Mouse (Mus musculus) B cell, adult 2 months (primary cell): ENCODE results near the gene Wdr46.
"Not testable (repeated sequence)": the region's sequence is repeated elsewhere in the genome, so short reads cannot be mapped to it uniquely, and the experiment has no call there.

Experiments used
- DNase-seq, 2 experiments: peaks; one replicate each; pipeline ENCODE4 v3.0.0; 2022

The Wdr46 gene

DNA sequence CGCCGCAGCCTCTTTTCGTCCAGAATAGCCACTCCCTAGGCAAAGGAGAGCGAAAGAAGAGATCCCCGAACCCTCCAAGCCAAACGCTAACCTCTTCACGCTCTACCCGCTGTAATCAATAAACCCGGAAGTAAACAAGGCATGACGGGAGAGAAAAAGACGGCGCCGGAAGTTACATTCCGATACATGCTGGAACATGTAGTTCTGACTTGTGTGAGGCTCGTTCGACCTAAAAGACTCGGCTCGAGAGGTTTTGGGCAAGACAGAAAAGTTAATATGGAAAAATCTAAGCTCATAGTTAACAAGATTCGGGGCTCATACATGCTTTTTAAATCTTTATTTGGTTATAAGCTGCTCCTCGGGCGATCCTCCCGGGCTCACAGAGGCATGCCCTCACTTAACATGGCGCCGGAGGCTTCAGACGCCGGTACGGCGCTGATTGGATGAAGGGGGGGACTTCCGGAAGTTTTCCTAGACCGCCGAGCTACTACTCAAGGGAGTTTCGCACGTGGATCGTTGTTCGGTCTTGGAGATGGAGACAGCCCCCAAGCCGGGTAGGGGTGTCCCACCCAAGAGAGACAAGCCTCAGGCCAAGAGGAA is at the start of gene Wdr46, which contains the start of gene Pfdn6:
Wdr46 (plus strand) TSS at position 455 of the 600 bp plus-strand sequence.
Pfdn6 (minus strand) TSS at position 138 of the 600 bp plus-strand sequence.
- peak; percentile 85 for DNase-seq

DNA sequence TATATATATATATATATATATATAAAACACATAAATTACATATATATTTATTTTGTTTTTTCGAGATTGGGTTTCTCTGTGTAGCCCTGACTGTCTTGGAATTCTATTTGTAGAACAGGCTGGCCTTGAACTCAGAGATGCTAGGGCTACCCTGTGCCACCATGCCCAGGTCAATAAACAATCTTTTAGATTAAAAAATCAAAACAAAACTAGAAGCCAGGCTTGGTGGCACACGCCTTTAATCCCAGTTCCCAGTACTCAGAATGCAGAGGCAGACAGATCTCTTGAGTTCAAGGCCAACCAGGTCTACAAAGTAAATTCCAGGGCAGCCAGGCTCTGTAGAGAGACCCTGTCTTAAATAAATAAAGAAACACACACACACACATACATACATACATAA is 49.1 kb upstream of the Wdr46 start:
- no peak for DNase-seq

DNA sequence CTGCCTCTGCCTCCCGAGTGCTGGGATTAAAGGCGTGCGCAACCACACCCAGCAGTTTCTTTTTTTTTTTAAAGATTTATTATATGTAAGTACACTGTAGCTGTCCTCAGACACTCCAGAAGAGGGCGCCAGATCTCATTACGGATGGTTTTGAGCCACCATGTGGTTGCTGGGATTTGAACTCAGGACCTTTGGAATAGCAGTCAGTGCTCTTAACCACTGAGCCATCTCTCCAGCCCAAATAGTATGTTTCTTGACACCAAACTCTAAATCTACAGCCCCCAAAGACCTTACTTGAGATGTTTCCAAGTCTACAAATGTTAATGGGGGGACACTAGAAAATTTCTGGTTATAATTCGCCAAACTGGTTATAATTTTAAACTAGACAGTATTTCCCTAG is 48.6 kb upstream of the Wdr46 start:
- DNase-seq = peak; percentile 33 to 42

DNA sequence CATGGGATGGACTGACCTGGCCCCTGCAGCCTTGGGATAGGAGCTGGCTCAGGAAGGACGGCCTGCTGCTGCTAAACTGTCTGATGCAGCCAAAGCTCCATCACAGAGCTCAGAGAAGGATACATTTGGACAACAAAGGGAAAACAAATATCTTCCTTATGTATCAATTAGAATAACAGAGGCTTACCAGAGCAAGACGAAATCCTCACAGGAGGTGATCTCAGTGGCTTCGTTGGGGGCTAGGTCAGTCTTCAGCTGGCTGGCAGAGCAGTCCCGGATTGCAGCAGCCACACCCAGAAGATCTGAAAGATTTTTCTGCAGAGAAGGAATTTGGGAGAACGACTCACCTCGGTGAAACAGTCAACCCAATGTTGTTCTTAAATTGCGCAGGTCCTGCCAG is 48.0 kb upstream of the Wdr46 start:
- no peak for DNase-seq

DNA sequence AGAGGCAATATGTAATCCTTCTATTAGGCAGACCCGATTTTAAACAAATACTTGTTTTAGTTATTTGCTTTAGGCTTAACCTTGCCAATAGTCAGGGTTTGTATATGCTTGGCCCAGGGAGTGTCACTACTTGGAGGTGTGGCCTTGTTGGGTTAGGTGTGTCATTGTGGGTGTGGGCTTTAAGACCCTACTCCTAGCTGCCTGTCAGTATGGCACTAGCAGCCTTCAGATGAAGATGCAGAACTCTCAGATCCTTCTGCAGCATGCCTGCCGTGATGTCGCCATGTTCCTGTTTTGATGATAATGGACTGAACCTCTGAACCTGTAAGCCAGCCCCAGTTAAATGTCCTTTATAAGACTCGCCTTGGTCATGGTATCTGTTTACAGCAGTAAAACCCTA is 47.4 kb upstream of the Wdr46 start:
- DNase-seq = not testable (repeated sequence)

DNA sequence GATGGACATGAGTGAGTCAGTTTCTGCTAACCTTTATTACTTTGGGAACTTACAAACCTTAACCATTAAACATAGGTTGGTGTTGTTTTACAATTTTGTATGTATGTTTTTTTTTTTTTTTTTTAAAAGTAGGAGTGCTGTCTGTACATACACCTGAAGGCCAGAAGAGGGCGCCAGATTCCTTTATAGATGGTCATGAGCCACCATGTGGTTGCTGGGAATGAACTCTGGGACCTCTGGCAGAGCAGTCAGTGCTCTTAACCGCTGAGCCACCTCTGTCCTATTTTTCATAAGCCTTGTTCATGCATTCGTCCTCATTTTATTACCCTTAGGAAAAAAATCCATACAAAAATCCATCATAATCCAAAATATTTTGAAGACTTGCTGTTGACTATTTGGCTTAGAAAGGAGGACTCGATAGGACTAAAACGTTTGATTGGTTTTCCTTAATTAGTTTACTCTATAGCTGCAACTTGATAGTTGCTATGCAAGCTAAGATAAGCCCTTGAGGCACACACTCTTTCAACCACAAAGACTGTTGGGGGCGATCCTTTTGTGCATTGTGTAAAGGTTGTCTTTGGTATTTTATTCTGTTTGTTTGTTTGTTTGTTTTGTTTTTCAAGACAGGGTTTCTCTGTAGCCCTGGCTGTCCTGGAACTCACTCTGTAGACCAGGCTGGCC is 43.2 kb upstream of the Wdr46 start:
- peak; percentile 65 to 66 for DNase-seq

DNA sequence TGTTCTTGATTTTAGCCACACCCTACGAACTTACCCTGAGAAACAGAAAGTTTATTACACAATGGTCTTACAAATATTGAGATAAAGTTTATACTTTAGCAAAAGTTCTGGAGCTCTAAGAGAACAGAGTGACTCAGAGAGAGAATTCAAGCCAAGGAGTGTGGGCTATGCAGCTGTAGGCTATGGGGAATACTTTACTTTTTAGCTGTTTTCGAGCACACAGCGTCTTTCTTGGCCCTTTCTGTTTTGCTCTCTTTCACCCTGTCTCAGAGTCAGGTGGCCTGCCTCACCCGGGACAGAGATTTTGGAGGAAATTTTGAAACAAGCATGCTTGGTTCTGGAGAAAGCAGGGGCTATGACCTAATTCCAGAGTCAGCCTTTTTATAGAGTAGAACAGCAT is 42.3 kb upstream of the Wdr46 start:
- not testable (repeated sequence) for DNase-seq

DNA sequence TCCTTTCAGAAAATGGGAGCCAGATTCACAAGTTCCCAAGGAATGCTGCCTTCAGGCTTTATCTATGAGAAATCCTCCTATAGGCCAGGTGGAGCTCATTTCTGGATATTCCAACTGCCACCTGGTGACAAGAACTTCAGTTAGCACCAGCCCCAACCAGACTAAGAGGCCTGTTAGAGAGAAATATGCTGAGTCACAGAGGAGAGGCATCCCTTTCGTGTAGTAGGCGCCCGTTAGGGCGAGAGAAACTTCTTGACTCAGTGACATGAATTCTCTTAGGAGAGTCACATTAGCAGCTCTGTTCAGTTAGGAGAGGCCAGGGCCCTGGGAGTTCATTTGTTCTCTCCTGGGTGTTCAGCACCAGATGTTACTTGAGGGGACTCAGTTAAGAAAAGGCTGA is 40.8 kb upstream of the Wdr46 start:
- DNase-seq = no peak

DNA sequence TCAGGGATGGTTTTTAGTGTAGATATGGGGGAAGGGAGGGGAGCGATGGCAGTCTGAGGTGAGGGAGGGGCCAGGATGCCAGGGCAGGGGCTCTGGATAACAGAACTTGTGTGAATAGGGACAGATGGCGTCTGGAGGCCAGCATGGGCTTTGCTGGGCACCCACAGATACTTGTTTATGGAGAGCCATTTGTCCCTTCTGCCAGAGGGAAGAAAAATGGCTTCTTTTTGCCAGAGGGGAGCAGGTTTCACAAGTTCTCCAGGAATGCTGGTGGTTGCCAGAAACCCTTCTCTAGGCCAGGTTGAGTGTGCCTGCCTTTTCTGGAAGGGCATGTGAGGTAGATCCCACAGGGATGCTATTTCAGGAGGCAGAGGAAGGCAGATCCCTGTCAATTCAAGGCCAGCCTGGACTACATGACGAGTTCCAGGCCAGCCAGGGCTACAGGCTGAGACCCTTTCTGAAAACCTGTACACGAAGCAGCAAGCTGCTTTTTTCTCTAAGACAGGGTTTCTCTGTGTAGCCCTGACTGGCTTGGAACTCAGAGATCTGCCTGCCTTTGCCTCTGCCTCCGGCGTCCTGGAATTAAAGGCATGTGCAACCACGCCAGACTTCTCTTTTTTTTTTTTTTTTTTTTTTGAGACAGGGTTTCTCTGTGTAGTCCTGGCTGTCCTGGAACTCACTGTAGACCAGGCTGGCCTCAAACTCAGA is 40.0 kb upstream of the Wdr46 start:
- no peak for DNase-seq

DNA sequence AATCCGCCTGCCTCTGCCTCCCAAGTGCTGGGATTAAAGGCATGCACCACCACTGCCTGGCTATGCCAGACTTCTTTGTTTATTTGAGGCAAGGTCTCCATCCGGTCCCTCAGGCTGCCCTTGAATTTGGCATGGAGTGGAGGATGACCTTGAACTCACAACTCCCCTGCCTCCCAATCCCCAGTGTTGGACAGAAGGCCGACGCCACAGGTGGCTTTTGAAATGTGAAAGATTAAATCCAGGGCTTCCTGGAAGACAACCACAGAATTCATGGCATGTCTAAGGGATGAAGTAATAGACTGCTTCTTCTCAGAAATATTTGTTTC is 39.5 kb upstream of the Wdr46 start:
- no peak for DNase-seq

DNA sequence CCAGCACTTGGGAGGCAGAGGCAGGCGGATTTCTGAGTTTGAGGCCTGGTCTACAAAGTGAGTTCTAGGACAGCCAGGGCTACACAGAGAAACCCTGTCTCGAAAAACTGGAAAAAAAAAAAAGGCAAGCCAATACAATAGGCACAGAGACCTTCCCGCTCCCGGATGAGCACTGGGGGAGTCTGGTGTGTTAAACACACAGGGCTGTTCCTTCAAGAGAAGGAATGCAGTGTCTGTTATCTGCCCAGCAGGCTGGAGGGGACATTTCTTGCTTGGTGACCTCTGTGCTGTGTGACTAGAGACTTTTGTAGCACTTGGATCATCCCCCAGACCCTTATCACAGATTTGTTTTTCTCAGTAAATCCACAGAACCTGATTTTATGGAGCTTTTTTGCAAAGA is 38.8 kb upstream of the Wdr46 start:
- DNase-seq = no peak

DNA sequence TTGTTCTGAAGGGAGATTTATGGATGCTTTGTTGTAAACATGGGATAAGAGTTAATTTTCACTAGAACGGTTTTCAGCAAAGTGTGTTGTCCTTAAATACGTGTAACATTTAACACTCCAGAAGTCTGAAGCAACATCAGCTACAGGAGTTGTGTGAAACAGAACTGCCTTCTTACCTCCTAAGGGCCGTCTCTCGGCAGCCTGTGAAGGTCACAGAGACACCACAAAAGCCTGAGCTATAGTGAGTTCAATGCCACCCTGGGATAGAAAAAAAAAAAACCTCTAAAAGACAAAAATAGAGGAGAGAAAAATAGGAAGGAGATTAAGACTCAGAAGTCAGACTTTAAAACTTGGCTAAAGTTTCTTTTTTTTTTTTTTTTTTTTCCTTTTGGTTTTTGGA is 38.4 kb upstream of the Wdr46 start:
- no peak for DNase-seq

DNA sequence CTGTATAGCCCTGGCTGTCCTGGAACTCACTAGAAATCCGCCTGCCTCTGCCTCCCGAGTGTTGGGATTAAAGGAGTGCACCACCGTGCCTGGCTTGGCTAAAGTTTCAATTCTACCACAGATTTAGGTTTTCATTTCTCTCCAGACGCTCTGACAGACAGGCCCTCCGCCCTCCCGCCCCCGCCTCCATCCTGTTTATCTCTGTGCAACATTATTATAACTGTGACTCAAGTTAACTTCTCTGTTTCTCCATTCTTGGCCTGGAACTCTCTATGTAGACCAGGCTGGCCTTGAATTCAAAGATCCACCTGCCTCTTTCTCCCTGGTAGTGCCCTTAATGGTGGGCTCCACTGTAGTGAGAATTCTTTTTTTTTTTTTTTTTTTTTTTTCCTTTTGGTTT is 38.0 kb upstream of the Wdr46 start:
- no peak for DNase-seq

DNA sequence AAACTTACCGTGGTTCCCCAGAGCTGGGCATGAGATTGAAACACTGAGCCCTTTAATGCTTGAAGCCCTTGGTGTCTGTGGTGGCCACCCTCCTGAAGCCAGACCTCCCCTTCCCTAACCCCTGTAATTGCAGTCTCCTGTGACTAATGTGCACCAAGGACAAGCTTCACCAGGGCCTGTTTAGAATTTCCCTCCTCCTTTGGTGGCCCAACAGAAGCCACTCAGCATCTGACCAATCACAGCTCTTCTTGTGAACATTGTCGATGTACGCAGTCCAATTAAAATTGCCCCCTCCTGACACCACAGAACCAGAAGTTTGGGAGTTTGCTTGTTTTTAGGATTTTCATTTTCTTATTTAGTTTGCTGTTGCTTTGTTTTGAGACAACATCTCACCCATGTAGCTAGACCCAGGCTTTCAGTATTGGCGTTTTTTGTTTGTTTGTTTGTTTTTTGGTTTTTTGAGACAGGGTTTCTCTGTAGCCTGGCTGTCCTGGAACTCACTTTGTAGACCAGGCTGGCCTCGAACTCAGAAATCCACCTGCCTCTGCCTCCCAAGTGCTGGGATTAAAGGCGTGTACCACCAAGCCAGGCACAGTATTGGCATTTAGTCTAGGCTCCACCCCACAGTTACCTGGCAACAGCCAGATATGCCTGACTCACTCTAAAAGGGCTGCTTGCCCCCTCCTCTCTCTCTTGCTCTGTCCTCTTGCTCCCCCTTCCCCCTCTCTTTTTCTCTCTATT is 36.4 kb upstream of the Wdr46 start:
- DNase-seq = not testable (repeated sequence)

DNA sequence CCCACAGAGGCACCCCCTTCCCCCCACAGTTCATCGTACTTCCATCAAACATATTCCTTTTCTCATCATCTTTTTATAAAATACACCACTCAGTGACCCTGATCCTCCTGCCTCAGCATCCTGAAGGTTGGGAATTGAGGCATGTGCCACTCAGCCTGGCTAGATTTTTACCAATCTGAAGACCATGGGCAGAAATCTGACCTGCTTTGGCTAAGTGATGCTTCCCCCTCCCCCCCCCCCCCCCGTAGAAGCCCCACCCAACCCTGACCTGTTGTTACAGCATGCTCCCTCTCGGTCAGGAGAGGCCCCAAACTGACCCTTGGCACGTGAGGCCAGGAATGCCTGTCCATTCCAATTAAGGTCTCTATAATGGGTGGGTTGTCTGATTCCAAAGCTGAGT is 35.6 kb upstream of the Wdr46 start, which contains the start of gene Platr17:
Platr17 (plus strand) TSS at position 301 of the 400 bp plus-strand sequence.
- not testable (repeated sequence) for DNase-seq

DNA sequence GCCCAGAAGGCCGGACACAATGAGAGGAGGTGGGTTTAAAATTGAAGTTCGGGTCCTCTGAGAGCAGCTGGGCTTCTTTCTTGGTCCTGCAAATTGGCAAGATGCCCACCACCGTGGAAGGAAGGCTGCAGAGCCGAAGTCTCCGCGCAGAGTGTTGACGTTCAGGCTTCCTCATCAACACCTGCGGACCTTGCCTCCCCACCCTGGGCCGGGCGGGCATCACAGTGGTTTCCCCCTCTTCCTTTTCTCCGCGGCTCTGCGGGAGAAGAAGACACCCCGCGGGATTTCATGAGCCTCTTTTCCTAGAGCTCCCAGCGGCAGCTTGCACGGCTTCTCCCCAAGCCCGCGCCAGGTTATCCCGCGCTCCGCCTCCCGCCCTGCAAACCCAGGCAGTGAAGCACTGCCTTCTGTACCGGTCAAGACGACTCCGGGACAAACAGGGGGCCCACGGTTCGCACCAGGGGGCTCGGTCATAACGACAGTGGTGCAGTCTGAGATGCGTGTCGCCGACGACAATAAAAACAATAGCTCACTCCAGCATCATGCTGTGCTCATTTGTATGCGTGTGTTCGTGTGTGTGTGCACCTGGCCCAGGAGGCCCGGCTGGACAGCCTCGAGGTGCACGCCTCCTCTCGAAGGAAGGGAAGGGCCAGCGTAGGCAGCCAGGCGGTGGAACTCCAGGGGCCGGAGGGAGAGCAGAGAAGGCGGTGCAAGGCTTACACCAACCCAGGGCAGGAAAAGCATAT is 32.0 kb upstream of the Wdr46 start:
- DNase-seq = peak; percentile 45 to 52

DNA sequence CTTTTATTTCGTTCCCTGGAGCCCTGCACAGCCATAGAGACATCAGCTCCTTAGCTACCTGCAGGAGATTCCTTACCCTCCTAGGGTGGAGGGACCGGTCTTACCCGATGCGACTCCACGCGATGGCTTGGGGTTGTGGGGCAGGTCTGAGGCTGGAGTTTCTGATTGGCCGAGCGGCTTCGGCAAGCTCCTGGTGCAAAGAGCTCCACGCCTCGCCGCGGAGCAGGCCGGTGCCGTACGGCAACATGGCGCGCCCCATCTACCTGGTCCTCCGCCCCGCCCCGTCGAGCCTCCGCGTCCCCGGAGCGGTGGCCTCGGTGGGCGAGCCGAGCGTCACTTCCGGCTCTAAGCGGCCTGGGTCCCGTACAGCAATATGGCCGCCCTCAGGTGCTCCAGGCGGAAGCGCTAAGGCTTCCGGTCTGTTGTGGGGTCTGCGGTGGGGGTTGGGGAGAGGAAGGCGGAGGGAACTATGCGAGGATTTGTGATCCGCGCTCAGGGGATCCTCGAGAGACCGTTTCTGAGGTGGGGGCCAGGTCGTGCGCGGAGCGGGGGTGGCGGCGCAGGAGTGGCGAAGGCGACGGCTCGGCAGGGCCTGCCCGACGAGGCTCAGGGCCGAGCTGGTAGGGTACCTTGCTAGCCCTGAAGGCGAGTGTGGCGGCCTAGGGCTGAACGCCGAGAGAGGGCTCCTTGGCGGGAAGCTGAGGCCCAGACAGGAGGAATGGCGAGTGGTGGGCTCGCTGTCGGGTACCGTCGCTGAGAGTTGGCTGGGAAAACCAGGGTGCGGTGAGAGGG is 31.2 kb upstream of the Wdr46 start, which contains the start of gene Daxx:
Daxx (plus strand) TSS at position 338 of the 792 bp plus-strand sequence.
- peak; percentile 98 to 99 for DNase-seq

DNA sequence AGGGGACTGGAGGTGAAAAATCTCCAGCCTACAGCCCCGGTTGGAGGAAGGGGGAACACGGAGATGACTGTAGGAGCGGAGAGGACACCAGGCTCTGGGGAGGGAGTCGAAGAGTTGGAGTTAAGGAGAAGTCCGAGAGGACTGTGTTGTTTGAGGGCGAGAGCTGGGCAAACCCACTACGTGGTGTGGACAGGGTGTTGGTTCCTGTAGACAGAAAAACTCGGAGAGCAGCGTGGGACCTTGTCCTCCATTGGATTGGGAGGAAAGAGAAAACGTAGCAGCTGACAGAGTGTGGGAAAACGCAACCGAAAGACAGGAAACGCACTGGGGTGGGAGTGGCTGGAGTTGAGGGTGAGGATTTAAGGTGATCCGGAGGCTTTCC is 30.6 kb upstream of the Wdr46 start:
- no peak for DNase-seq

DNA sequence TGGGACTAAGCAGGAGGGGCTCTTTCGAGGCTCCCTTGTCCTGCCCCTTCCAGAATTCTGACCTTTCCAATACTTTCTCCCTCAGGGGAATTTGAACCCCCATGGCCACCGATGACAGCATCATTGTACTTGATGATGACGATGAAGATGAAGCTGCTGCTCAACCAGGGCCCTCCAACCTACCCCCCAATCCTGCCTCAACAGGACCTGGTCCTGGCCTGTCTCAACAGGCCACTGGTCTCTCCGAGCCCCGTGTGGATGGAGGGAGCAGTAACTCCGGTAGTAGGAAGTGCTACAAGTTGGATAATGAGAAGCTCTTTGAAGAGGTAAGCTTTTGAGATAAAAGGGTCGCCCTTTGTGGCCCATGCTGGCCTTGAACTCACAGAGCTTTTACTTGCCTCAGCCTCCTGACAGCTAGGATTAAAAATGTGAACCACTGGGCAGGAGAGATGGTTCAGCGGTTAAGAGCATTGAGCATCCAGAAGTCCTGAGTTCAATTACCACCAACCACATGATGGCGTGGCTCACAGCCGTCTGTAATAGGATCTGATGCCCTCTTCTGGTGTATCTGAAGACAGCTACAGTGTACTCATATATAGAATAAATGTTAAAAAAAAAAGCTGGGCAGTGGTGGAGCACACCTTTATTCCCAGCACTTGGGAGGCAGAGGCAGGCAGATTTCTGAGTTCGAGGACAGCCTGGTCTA is 30.0 kb upstream of the Wdr46 start:
- peak; percentile 42 to 53 for DNase-seq

DNA sequence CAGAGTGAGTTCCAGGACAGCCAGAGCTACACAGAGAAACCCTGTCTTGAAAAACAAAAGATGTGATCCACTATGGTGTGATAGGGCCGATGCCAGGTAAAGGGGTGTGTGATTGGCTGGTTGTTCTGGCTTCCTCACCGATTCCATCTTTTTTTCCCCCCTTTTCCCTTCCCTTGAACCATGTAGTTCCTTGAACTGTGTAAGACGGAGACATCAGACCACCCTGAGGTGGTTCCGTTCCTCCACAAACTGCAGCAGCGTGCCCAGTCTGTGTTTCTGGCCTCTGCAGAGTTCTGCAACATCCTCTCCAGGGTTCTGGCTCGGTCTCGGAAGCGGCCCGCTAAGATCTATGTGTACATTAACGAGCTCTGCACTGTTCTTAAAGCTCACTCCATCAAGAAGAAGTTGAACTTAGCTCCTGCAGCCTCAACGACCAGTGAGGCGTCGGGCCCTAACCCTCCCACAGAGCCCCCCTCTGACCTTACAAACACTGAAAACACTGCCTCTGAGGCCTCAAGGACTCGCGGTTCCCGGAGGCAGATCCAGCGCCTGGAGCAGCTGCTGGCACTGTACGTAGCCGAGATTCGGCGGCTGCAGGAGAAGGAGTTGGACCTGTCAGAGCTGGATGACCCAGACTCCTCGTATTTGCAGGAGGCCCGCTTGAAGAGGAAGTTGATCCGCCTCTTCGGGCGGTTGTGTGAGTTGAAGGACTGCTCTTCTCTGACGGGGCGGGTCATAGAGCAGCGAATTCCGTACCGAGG is 29.2 kb upstream of the Wdr46 start:
- no peak for DNase-seq
